Mouse (Mus musculus) G1E-ER4 (cell line): Measurements from ENCODE around the gene Nbas. TPM values are rescaled to one million over a fixed set of nuclear protein-coding genes. Genes with fewer than 3 reads are reported as not detected.

ENCODE experiments used
- GATA1 ChIP-seq: IDR thresholded peaks from one replicate; pipeline ENCODE4 v1.8.0; 2012; ENCODE audit warnings: low read length, inconsistent platforms
- polyA plus RNA-seq: library from polyadenylated mRNA; stranded (reverse); fragments of >175 nt; gene quantifications from 2 replicates; pipeline ENCODE4 v1.2.3, GENCODE M21; 2012

Gene Nbas
- polyA plus RNA-seq, 1 experiment: 3.2 TPM

GRCm38 (mm10) chr12:13626803-13627706, 358.1 kb downstream of the Nbas start:
- no peak for TF ChIP-seq GATA1

Other genes with a start within 250 kb of the Nbas start
- 6.2 and 9.3 TPM in 2 replicates for gene Ddx1, start 19.9 kb upstream of the Nbas start, polyA plus RNA-seq